Mouse (Mus musculus) heart, postnatal 25 days (tissue): ENCODE measurements around the gene Col4a6. TPM values are rescaled to one million over a fixed set of nuclear protein-coding genes. Genes with fewer than 3 reads are reported as not detected.
A peak's percentile ranks its signal among the peaks of the same experiment; 100 is the strongest.

ENCODE experiments used
- DNase-seq: peaks from one replicate; pipeline ENCODE4 v3.0.0; 2022; ENCODE audit warnings: low spot score
- intact Hi-C: fragments of 180-260 bp; cut with DNase I; formaldehyde crosslinking; loops from one replicate; pipeline ENCODE4 v1.15.1; 2025
- total RNA-seq, 2 experiments: library from RNA; stranded (reverse); gene quantifications; 2 replicates each; pipeline ENCODE4 v1.2.3; 2021

The Col4a6 gene
- 1 to 10 TPM; 2.6 to 3.5 TPM for total RNA-seq

GRCm38 (mm10) chrX:141473470-141474302 is at the start of gene Col4a6:
TSS of gene Col4a6 (minus strand) at chrX:141474076.
- DNase-seq: no peak
- intact Hi-C loops: no loop called here

GRCm38 (mm10) chrX:141503125-141503524 is 29.2 kb upstream of the Col4a6 start:
- no peak for DNase-seq
- intact Hi-C loops: no loop called here

GRCm38 (mm10) chrX:141494545-141494944 is 20.7 kb upstream of the Col4a6 start:
- no peak for DNase-seq
- intact Hi-C loops: no loop called here

GRCm38 (mm10) chrX:141475566-141476327 is 1.9 kb upstream of the Col4a6 start:
- intact Hi-C loops: no loop called here
- no peak for DNase-seq

DNA sequence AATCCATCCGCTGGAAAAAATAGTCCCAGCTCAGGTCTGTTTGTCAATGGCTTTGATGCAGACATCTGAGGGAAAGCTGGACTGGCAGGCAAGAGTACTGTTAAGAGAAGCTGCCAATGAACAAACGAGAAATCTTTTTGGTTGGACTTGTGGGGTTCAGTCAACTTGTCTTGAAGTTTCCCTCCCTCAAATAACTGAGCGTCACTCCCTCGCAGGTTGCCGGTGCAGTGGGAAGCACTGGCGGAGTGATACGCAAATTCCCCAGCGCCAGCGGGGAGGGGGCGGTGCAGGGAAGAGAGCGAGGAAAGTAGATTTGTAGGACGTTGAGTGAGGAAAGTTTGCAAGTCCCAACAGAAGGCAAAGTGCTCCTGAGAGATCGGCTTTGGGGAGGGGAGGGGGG is 1.2 kb upstream of the Col4a6 start, which contains the start of gene Col4a5:
Gene Col4a5 (plus strand): TSS at position 276 of the 400 bp plus-strand sequence.
- peak; percentile 46 for DNase-seq
- intact Hi-C loops: no loop called here

DNA sequence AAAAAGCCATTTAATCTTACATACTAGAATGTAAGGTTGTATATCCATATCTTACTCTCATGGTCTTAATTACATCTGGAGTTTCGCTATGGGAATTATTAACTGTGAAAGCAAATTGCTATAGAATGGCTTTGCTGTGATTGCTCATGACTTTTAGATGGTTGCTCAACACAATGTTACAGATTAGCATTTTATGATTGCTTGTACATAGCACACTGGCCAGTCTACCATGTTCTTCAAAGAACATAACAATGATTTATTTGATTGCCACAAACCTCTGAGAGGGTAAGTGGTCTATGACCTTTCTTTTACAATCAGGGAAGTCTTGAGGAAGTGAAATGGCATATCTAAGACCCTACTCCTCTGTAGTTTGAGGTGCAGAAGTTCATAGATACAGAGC is 25.9 kb downstream of the Col4a6 start:
- no peak for DNase-seq
- intact Hi-C loops: no loop called here

GRCm38 (mm10) chrX:141439423-141439822 is 34.5 kb downstream of the Col4a6 start:
- intact Hi-C loops: no loop called here
- DNase-seq: no peak

DNA sequence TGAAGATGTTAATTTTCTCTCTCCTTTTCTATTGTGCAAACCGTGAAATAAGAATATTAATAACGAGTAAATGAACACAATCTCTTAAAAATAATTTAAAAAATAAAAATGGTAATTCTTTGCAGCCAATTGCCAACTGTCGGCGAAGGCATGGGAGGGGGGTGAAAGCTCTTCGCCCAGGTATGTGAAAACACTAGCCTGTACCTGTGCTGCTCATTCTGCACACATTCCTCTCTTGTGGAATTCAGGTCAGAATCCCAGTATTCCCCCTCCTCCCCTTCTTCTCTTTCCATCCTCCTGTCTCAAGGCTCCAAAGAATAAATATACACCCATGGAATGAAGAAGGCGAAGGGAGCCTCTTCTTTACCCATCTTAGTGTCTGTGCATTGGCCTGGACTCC is 37.1 kb downstream of the Col4a6 start:
- intact Hi-C loops: no loop called here

DNA sequence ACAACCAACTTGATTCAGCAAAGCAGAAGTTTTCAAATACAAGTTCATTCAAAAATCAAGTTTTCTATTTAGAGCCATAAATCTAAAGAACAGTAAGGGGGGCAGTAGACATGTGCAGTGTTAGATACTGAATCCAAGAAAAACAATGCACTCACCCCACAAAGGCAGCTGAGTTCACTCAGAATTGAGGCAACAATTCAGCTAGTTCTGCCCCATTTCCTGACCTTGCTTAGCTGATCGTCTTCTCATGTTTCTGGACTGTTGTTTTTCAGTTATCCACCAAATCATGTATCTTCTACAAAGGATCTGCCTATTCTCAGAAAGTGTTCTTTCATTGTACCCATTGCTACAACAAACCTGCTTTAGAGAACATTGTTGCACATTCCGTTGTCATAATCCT is 58.6 kb downstream of the Col4a6 start:
- DNase-seq: no peak
- intact Hi-C loops: no loop called here

More for the DNA sequence above, 37.1 kb downstream of the Col4a6 start:
- DNase-seq: no peak

DNA sequence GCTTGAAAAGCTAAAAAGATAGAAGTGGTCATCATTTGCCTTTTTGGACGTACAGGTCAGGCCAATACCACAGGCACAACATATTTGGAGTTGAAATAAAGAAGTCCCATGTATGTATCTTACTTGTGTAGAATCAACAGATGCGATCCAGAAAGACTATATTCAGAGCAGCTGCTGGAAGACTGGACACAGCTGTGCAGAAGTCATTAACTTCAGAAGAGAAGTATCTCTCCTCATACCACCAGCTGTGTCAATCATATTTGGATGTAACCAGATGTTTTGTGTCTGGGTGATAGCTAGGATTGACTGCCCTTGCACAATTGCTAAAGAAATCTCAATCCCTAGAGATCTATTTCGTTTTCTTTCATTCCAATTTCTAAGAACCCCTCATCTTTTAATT is 77.6 kb downstream of the Col4a6 start:
- DNase-seq: no peak
- intact Hi-C loops: no loop called here

DNA sequence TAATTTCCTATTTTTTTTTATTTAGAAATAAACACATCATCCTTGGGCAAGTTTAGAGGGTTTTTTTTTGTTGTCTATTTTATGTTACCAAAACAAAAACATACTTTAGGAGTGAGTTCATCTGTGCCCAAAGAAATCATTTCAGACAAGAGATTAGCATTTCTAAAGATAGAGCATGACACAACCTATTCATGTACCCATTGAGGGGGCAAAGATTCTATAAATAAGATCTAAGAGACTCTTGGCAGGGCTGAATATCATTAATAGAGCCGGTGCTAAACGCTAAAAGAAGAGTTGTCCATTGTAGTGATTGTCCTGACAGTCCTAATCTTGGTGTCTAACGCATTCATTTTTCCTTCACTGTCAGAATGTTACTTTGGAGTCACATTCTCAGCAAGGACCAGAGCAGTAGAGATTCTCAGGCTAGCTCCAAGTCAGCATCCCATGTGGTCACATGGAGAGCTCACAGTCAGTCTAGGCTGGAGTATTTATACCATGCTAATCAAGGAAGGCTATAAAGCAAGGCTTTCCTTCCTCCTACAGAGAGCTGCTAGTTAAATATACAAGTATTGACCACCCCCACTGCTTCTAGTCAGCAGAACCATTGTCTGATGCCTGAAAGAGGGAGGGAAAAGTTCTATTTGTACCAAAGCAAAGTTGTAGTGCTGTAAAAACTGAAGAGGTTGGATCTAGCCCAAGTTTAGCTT is 88.3 kb downstream of the Col4a6 start:
- DNase-seq: no peak
- intact Hi-C loops: no loop called here

GRCm38 (mm10) chrX:141384632-141385031 is 89.2 kb downstream of the Col4a6 start:
- DNase-seq: no peak
- intact Hi-C loops: no loop called here

DNA sequence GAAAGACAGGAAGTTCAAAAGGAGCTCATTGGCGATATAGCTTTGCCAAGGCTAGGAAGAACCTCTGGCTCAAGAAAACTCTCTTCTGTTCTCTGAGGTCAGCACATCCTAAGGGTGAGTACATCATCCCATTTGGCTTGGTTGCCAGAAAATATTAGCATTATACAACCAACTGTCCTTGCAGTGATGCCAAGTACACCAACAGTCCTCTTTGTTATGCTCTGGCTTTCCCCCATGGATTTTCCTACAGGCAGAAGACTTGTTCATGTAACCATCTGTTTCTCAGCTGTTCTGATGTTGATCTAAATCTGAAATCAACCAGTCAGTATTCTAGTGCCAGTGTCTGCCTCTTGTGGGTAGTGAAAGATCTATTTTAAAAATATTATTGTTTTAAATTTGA is 103.6 kb downstream of the Col4a6 start:
- DNase-seq: no peak
- intact Hi-C loops: no loop called here

- peak; percentile 12 for DNase-seq
These were observed 110.5 kb downstream of the Col4a6 start for GRCm38 (mm10) chrX:141363331-141363730.

DNA sequence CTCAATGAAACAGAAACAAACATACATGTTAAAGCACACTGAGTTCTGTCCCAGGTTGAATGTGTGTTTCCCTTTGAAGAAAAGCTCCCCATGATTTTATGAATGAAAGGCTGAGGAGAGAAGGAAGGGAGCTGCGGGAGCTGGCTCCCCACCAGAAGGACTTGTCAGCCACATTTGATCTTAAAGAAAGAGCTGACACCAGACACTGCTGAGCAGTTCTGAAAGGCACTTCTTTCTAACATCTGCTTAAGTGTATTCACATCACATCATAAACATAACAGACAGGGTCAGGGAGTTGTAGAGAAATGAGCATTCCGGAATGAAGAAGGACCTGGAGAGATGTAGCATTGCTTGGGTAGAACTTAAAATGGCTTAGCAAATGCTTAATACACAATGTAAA is 132.5 kb downstream of the Col4a6 start:
- intact Hi-C loops: no loop called here
- DNase-seq: no peak

More at GRCm38 (mm10) chrX:141363331-141363730, 110.5 kb downstream of the Col4a6 start:
- intact Hi-C loops: no loop called here

GRCm38 (mm10) chrX:141328044-141328443 is 145.8 kb downstream of the Col4a6 start:
- intact Hi-C loops: no loop called here
- no peak for DNase-seq

- peak; percentile 8 for DNase-seq
- intact Hi-C loops: no loop called here
These were observed 149.7 kb downstream of the Col4a6 start for GRCm38 (mm10) chrX:141324201-141324600.

- intact Hi-C loops: no loop called here
- no peak for DNase-seq
These were observed 157.7 kb downstream of the Col4a6 start for GRCm38 (mm10) chrX:141316217-141316616.

DNA sequence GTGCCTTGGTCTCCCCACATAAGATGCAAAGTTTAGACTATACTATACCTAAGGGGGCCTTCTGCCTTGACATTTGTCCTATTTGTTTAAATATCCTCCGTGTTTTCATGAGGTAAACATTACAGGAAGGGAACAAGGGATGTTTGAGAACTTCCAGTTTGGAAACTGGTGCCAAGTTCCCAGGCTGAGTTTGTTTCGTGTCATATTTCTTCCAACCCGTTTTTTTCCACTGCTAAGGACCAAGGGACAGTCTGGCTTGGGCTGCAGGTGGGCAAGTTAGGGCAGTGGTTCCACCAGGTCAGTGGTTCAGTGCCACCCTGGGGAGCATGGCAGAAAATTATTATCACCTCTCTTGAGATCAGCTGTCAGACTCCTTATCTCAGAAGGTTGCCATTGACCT is 158.1 kb downstream of the Col4a6 start:
- intact Hi-C loops: no loop called here
- DNase-seq: no peak

DNA sequence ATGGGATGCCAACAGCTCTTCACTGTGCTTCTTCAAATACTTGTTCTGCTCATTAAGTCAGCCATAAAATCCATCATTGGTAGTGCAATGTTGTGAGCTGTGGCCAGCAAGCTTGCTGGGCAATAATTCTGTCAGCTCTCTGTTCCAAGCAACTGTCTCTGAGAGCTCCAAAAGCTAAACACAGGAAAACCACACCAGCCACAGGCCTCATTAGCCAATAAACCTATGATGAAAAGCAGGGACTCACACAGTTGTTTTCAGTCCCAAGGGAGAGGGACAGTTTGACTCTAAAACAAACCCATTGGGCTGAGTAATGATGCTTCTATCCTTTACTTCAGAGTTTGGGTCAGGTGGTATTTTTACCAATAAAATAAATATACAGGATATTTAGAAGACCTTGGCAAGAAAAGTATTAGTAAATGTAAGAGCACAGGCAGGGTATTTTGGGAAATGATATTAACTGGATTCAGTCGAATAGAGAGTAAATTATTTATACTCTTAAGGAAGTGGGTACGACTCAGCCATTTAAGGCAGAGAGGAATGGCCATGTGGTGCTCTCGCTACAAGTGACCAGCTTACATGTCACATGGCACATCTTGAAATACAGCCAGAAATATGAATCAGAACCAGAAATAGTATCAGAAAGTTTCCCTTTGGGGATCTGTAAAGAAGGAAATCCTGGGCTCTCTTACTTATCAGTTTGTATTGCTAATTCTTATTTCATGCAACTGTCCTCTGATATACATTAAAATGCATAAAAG is 181.0 kb downstream of the Col4a6 start:
- DNase-seq: no peak
- intact Hi-C loops: no loop called here
